Mouse (Mus musculus): ENCODE measurements around the gene Zfp94.

- TF ChIP-seq CTCF (IDR thresholded peaks at IDR 0.05; ENCODE audit: borderline replicate concordance, control insufficient read depth, extremely low read depth, insufficient read depth, low read length, poor library complexity) = no peak
- no peak for TF ChIP-seq POLR2A (IDR thresholded peaks at IDR 0.05; ENCODE audit: control insufficient read depth, extremely low read depth, insufficient read depth, low read length, poor library complexity)
Observed at GRCm38 (mm10) chr7:24297361-24298095, 18.9 kb downstream of the Zfp94 start.

All from thymus, adult 2 months (tissue).